Mouse (Mus musculus): ENCODE measurements around the gene Tyw5. TPM values are rescaled to one million over a fixed set of nuclear protein-coding genes. Genes with fewer than 3 reads are reported as not detected.

The Tyw5 gene
- total RNA-seq, 2 experiments from 2014 or later = 21.4 to 26.9 TPM

Other genes starting within 250 kb of the Tyw5 start
- 10 to 100 TPM; 21.6 to 24.6 TPM for gene 1700066M21Rik, start 29.5 kb downstream of the Tyw5 start, total RNA-seq (2021)
- gene Maip1, start 773 bp downstream of the Tyw5 start, total RNA-seq (2021) = 10 to 100 TPM; 10.7 to 11.5 TPM

Data from left cerebral cortex, postnatal 25 days (tissue).